Mouse (Mus musculus) forebrain, embryonic 10.5 days (tissue): ENCODE data around the gene Kcnb1. TPM values are rescaled to one million over a fixed set of nuclear protein-coding genes. Genes with fewer than 3 reads are reported as not detected.

Experiments
- DNase-seq: peaks from one replicate; pipeline ENCODE4 v3.0.0-alpha.2; 2017; ENCODE audit warnings: low spot score; ENCODE audit errors: extremely low spot score
- H3K27ac ChIP-seq: fragments of 300-500 bp; sonication (generic); 2 replicates; pipeline ENCODE4 v1.5.1; 2016; ENCODE audit warnings: mild to moderate bottlenecking
- H3K27me3 ChIP-seq: fragments of 300-500 bp; sonication (generic); 2 replicates; pipeline ENCODE4 v1.6.1; 2016; ENCODE audit warnings: mild to moderate bottlenecking; ENCODE audit not compliant: poor library complexity, severe bottlenecking
- H3K36me3 ChIP-seq: fragments of 300-500 bp; sonication (generic); replicated peaks from 2 replicates; pipeline ENCODE4 v1.6.1; 2016; ENCODE audit warnings: mild to moderate bottlenecking, moderate library complexity
- H3K4me1 ChIP-seq: fragments of 300-500 bp; sonication (generic); 2 replicates; pipeline ENCODE4 v1.6.1; 2016
- H3K4me3 ChIP-seq: fragments of 300-500 bp; sonication (generic); 2 replicates; pipeline ENCODE4 v1.5.1; 2016; ENCODE audit warnings: mild to moderate bottlenecking, moderate library complexity
- H3K9me3 ChIP-seq: fragments of 300-500 bp; sonication (generic); 2 replicates; pipeline ENCODE4 v1.6.1; 2016; ENCODE audit warnings: mild to moderate bottlenecking, moderate library complexity
- WGBS: fragments of 180-500 bp; shearing (Covaris S2); methylation state at CpG from one replicate; pipeline ENCODE4 v1.1.7; 2016; 5-methylcytosine and 5-hydroxymethylcytosine counted together
- polyA plus RNA-seq: library from polyadenylated mRNA; unstranded; fragments of >200 nt; fragmentation: Nextera tagmentation; extraction: Ambion mirVana; gene quantifications from 2 replicates; pipeline ENCODE4 v1.2.1, GENCODE M21; 2016

Kcnb1 gene
- polyA plus RNA-seq, 1 experiment from 2014 or later, result 0.93 TPM

- Histone ChIP-seq H3K4me1 (peaks cover 22% of the 10 kb centered on the region), H3K9me3 (no peaks in the 10 kb centered on the region), H3K27me3 (peaks cover 7% of the 10 kb centered on the region), H3K36me3 (no peaks in the 10 kb centered on the region), H3K4me3 (no peak overlapping the region), H3K27ac (peak overlapping the region; percentile 10)
- no peak for DNase-seq
- WGBS, result 32% methylated on average over 9 of the region's 9 CpGs
These were observed 59.7 kb downstream of the Kcnb1 start for GRCm38 (mm10) chr2:167130050-167130770.

DNA sequence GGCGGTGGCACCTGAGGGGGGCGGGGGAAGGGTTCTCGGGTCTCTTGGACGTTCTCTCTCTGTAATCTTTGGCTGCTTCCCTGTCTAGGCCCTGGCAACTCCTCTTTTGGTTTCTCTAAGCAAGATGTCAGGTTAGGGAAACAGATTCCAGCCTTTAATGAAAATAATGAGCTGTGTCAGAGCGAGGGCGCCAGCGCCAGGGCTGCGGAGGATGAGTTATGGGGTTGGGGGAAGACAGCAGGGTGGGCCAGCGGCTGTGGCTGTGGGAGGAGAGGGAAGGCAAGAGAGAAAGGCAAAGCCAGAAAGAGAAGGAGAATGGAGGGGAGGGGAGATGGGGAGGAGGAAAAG, 60.4 kb downstream of the Kcnb1 start:
- Histone ChIP-seq H3K36me3 (no peaks in the 10 kb centered on the region), H3K27ac (peak overlapping the region; percentile 10), H3K4me1 (peaks cover 25% of the 10 kb centered on the region), H3K4me3 (peak overlapping the region; percentile 27), H3K27me3 (peaks cover 7% of the 10 kb centered on the region), H3K9me3 (no peaks in the 10 kb centered on the region)
- no peak for DNase-seq
- WGBS, result 28% methylated on average over 9 of the region's 9 CpGs

GRCm38 (mm10) chr2:167128699-167129607, 61.0 kb downstream of the Kcnb1 start:
- no peaks in the 10 kb centered on the region for H3K9me3 ChIP-seq
- H3K36me3 ChIP-seq, result no peaks in the 10 kb centered on the region
- no peak for DNase-seq
- H3K27ac ChIP-seq, result peak overlapping the region; percentile 10
- H3K27me3 ChIP-seq, result peaks cover 7% of the 10 kb centered on the region
- peaks cover 28% of the 10 kb centered on the region for H3K4me1 ChIP-seq
- H3K4me3 ChIP-seq, result peak overlapping the region; percentile 27
- WGBS, result 47% methylated on average over 20 of the region's 20 CpGs

DNA sequence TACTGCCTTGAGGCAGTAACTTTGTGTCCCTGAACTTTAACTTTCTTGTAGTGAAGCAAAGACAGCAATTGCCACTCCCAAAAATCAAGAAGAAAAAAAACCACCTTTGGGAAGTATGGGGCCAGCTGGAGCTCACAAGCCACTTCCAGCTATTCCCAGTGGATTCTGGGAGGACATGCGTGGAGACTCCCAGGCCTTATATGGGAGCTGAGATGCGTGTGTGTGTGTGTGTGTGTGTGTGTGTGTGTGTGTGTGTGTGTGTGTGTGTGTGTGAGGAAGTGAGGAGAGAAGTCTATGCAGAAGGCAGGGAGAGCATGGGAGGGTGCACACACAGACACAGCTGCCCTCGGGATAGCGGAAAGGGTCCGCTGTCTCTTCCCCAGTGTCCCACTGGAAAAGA, 62.6 kb downstream of the Kcnb1 start:
- H3K4me3 ChIP-seq, result no peak overlapping the region
- no peaks in the 10 kb centered on the region for H3K9me3 ChIP-seq
- no peak overlapping the region for H3K27ac ChIP-seq
- H3K27me3 ChIP-seq, result peaks cover 7% of the 10 kb centered on the region
- no peak for DNase-seq
- peaks cover 32% of the 10 kb centered on the region for H3K4me1 ChIP-seq
- WGBS, result 96% methylated on average over 5 of the region's 5 CpGs
- no peaks in the 10 kb centered on the region for H3K36me3 ChIP-seq

DNA sequence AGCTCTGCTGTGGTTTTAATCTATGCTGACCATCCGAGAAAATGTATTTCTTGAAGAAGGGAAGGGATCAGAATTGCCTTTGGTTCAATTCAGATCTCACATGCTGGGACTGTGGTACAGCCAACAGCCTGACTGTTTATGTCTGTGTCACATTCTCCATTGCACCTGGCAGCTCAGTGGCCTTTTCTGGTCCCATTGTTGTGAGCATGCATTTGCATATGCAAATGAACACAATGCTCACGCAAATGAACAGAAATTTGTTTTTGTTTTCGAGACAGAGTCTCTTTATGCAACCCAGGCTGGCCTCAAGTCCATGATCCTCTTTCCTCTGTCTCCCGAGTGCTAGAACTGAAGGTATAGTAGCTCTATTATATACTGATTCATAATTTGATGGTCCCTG, 64.2 kb downstream of the Kcnb1 start:
- 69% methylated on average over 4 of the region's 4 CpGs for WGBS
- H3K4me1 ChIP-seq, result peaks cover 41% of the 10 kb centered on the region
- H3K27me3 ChIP-seq, result peaks cover 7% of the 10 kb centered on the region
- no peak overlapping the region for H3K4me3 ChIP-seq
- H3K9me3 ChIP-seq, result no peaks in the 10 kb centered on the region
- no peak overlapping the region for H3K27ac ChIP-seq
- H3K36me3 ChIP-seq, result no peaks in the 10 kb centered on the region
- DNase-seq, result no peak

DNA sequence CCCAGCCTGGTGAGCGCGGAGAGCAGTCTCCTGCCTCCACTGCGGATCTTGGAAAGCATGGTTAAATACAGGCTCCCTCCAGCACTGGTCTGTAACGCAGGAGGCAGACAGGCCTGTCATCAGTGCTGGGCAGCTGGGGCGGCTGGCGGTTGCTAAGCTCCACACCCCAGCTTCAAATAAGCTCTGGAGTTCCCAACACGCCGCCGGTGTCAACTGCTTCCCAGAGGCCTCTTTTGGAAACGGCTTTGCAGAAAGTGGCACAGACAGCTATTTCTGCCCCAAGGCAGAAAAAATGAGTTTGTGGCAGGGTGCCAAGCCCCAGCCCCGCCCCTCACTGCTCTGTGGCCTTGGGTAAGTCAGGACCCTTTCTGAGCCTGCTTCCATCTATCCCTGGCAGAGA, 66.0 kb downstream of the Kcnb1 start:
- Histone ChIP-seq H3K27me3 (peaks cover 3% of the 10 kb centered on the region), H3K9me3 (no peaks in the 10 kb centered on the region), H3K27ac (no peak overlapping the region), H3K36me3 (no peaks in the 10 kb centered on the region), H3K4me3 (no peak overlapping the region), H3K4me1 (peaks cover 31% of the 10 kb centered on the region)
- 73% methylated on average over 11 of the region's 11 CpGs for WGBS
- DNase-seq, result no peak

DNA sequence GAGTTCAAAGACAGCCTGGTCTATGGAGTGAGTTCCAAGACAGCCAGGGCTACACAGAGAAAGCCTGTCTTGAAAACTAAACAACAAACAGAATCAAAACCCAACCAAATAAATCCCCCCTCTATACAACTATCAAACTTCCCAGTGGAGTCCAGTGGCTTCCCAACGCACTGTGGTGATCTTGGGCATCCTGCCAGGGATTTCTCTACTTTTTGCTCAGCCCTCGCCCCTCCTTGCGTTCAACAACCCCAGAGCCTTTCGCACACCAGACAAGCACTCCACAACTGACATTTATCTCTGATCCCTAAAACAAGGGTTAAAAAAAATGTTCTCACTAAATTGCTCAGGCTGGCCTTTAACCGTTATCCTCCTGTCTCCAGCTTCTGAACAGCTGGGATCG, 67.2 kb downstream of the Kcnb1 start:
- Histone ChIP-seq H3K9me3 (no peaks in the 10 kb centered on the region), H3K36me3 (no peaks in the 10 kb centered on the region), H3K27me3 (no peaks in the 10 kb centered on the region), H3K4me3 (no peak overlapping the region), H3K27ac (no peak overlapping the region), H3K4me1 (peaks cover 32% of the 10 kb centered on the region)
- WGBS, result 96% methylated on average over 6 of the region's 6 CpGs
- DNase-seq, result no peak

DNA sequence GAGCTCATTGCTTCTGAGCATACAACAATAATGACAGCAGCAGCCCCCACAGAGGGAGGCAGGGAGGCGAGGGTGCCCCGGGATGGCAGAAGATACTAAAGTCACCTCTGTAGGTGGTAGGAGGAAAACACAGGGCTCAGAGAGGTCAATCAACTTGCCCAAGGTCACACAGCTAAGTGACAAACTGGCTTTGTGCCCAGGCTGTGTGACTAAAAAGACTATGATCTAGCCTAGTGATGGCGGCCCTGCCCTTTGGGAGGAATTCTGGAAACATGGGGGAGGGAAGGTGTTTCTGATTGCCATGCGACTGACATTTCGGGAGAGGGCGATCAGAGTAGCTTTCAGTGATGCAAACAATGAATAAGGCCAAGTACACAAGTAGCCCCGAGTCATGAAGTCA, 68.0 kb downstream of the Kcnb1 start:
- no peak overlapping the region for H3K27ac ChIP-seq
- no peak overlapping the region for H3K4me3 ChIP-seq
- no peaks in the 10 kb centered on the region for H3K9me3 ChIP-seq
- H3K4me1 ChIP-seq, result peaks cover 32% of the 10 kb centered on the region
- H3K36me3 ChIP-seq, result no peaks in the 10 kb centered on the region
- DNase-seq, result no peak
- no peaks in the 10 kb centered on the region for H3K27me3 ChIP-seq
- 92% methylated on average over 7 of the region's 7 CpGs for WGBS

GRCm38 (mm10) chr2:167121228-167121627, 68.7 kb downstream of the Kcnb1 start:
- no peak for DNase-seq
- no peak overlapping the region for H3K4me3 ChIP-seq
- WGBS, result 67% methylated on average over 6 of the region's 6 CpGs
- H3K9me3 ChIP-seq, result no peaks in the 10 kb centered on the region
- H3K27ac ChIP-seq, result peak overlapping the region; percentile 54
- no peaks in the 10 kb centered on the region for H3K27me3 ChIP-seq
- peaks cover 32% of the 10 kb centered on the region for H3K4me1 ChIP-seq
- no peaks in the 10 kb centered on the region for H3K36me3 ChIP-seq

GRCm38 (mm10) chr2:167120186-167120830, 69.6 kb downstream of the Kcnb1 start:
- peaks cover 36% of the 10 kb centered on the region for H3K4me1 ChIP-seq
- peak overlapping the region; percentile 54; the same call in 1 of the 2 replicates for H3K27ac ChIP-seq
- 83% methylated on average over 12 of the region's 12 CpGs for WGBS
- H3K27me3 ChIP-seq, result no peaks in the 10 kb centered on the region
- no peaks in the 10 kb centered on the region for H3K9me3 ChIP-seq
- no peaks in the 10 kb centered on the region for H3K36me3 ChIP-seq
- no peak for DNase-seq
- no peak overlapping the region for H3K4me3 ChIP-seq

GRCm38 (mm10) chr2:167118046-167118445, 71.9 kb downstream of the Kcnb1 start:
- Histone ChIP-seq H3K4me1 (peaks cover 33% of the 10 kb centered on the region), H3K9me3 (no peaks in the 10 kb centered on the region), H3K27ac (no peak overlapping the region), H3K36me3 (no peaks in the 10 kb centered on the region), H3K27me3 (no peaks in the 10 kb centered on the region; the same call in 1 of the 2 replicates), H3K4me3 (no peak overlapping the region)
- 84% methylated on average over 10 of the region's 10 CpGs for WGBS
- no peak for DNase-seq

DNA sequence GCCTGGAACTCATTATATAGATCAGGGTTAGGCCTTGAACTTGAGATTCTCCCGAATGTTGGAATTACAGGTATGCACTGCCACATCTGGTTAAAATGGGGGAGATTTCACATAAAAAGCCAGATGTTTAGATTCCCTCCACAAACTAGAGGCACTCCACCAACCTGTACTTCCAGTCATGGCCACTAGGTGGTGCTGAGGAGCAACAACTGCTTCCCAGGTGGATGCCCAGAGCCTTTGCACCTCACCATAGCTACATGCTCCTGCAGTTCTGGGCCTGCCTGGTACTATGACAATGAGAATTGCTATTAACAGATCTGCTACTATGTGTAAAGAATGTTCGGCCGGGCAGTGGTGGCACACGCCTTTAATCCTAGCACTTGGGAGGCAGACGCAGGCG, 77.2 kb downstream of the Kcnb1 start:
- H3K27ac ChIP-seq, result no peak overlapping the region
- 46% methylated on average over 6 of the region's 6 CpGs for WGBS
- H3K27me3 ChIP-seq, result no peaks in the 10 kb centered on the region; the same call in 1 of the 2 replicates
- peaks cover 24% of the 10 kb centered on the region for H3K4me1 ChIP-seq
- H3K9me3 ChIP-seq, result no peaks in the 10 kb centered on the region
- peak; percentile 84 for DNase-seq
- no peak overlapping the region for H3K4me3 ChIP-seq
- no peaks in the 10 kb centered on the region for H3K36me3 ChIP-seq
